Mouse (Mus musculus): ENCODE results near the gene Arid1b. TPM values are rescaled to one million over a fixed set of nuclear protein-coding genes. Genes with fewer than 3 reads are reported as not detected.

Gene Arid1b
- total RNA-seq, 2 experiments from 2014 or later, result 29.2 to 29.7 TPM

GRCm38 (mm10) chr17:5385694-5386093 is 391.6 kb downstream of the Arid1b start:
- DNase-seq, result no peak

- no peak for DNase-seq
These were observed 392.9 kb downstream of the Arid1b start for GRCm38 (mm10) chr17:5386885-5387545.

DNA sequence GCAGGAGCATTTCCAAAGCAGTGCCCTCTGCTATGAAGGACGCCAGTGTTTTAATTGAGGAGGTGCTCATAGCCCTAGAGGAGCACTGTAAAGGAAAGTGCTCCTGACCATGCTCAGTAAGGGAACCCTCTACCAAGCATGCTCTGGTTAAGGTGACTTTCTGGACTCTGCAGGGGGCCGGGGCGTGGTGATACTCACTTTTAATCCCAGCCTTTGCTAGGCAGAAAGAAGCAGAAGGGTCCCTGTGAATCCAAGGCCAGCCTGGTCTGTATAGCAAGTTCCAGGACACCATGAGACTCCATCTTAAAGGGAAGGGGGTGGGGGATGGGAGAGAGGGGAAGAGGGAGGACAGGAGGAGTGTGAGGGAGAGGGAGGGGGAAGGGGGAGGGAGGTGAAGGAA is 394.2 kb downstream of the Arid1b start:
- DNase-seq, result no peak

DNA sequence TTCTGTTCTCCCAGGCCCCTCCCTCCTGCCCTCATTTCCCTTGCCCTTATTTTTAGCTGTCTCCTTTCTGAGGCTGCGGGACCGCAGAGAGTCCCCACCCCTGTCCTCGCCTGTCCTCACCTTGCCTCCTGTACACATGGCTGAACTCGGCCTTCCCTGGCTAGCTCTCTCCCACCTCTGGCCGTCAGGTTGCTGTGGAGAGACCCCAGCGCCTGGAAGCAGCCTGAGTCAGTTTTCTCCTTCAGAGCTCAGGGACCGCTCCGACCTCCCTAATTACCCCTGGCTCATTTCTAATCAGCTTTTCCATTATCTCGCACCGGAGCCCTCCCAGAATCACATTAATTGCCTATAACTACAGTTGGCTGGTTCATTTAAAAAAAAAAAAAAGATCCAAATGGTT is 396.6 kb downstream of the Arid1b start:
- no peak for DNase-seq

GRCm38 (mm10) chr17:5395454-5396205 is 401.5 kb downstream of the Arid1b start:
- DNase-seq, result no peak

DNA sequence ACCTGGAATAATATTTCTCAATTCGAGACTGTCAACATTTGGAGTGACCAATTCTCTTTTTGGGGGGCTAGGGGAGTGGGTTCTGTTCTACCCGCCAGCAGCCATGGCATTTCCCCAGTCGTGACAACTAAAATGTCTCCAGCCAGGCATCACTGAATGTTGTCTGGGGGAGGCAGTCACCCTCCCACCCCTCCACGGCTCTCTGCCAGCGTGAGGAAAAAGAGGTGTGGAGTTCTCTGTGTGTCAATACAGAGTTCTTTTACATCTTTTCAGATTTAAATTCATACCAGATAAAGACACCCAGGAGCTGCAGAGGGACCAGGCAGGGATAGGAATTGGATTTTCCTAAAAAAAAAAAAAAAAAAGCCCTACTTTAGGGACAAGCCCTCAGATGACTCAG is 402.1 kb downstream of the Arid1b start:
- no peak for DNase-seq
